Mouse (Mus musculus) liver, embryonic 12.5 days (tissue): ENCODE data around the gene Asgr1. TPM values are rescaled to one million over a fixed set of nuclear protein-coding genes. Genes with fewer than 3 reads are reported as not detected.

Experiments used
- ATAC-seq: fragments of 200-750 bp; cut with Nextera tagmentation; 2 replicates; pipeline ENCODE4 v1.8.0; 2017; ENCODE audit warnings: moderate number of reproducible peaks, mild to moderate bottlenecking, moderate library complexity
- H3K27ac ChIP-seq: fragments of 300-500 bp; sonication (generic); 2 replicates; pipeline ENCODE4 v1.5.1; 2016; ENCODE audit warnings: mild to moderate bottlenecking
- H3K27me3 ChIP-seq: fragments of 300-500 bp; sonication (generic); replicated peaks from 2 replicates; pipeline ENCODE4 v1.6.1; 2016; ENCODE audit warnings: mild to moderate bottlenecking, moderate library complexity
- H3K36me3 ChIP-seq: fragments of 300-500 bp; sonication (generic); 2 replicates; pipeline ENCODE4 v1.6.1; 2016; ENCODE audit warnings: mild to moderate bottlenecking, moderate library complexity
- H3K4me1 ChIP-seq: fragments of 300-500 bp; sonication (generic); 2 replicates; pipeline ENCODE4 v1.6.1; 2016
- H3K4me2 ChIP-seq: fragments of 300-500 bp; sonication (generic); 2 replicates; pipeline ENCODE4 v1.6.1; 2016; ENCODE audit warnings: mild to moderate bottlenecking, moderate library complexity
- H3K4me3 ChIP-seq: fragments of 300-500 bp; sonication (generic); 2 replicates; pipeline ENCODE4 v1.5.1; 2016; ENCODE audit warnings: mild to moderate bottlenecking, moderate library complexity
- H3K9ac ChIP-seq: fragments of 300-500 bp; sonication (generic); 2 replicates; pipeline ENCODE4 v1.6.1; 2016; ENCODE audit warnings: mild to moderate bottlenecking, moderate library complexity
- H3K9me3 ChIP-seq: fragments of 300-500 bp; sonication (generic); replicated peaks from 2 replicates; pipeline ENCODE4 v1.6.1; 2016; ENCODE audit warnings: mild to moderate bottlenecking, moderate library complexity
- WGBS: fragments of 180-500 bp; shearing (Covaris S2); methylation state at CpG from one replicate; pipeline ENCODE4 v1.1.7; 2016; ENCODE audit not compliant: insufficient replicate concordance; 5-methylcytosine and 5-hydroxymethylcytosine counted together
- polyA plus RNA-seq: library from polyadenylated mRNA; unstranded; fragments of >200 nt; fragmentation: Nextera tagmentation; extraction: Ambion mirVana; gene quantifications from 2 replicates; pipeline ENCODE4 v1.2.1, GENCODE M21; 2016

The Asgr1 gene
- polyA plus RNA-seq, 1 experiment from 2014 or later = 0.63 TPM

- Histone ChIP-seq H3K4me2 (peak overlapping the region; percentile 54), H3K9me3 (no peaks in the 10 kb centered on the region), H3K4me3 (0 out of 2 replicates have a peak overlapping the region, but pooled peaks have one; percentile 4), H3K27me3 (peaks cover 51% of the 10 kb centered on the region), H3K9ac (no peak overlapping the region), H3K4me1 (peaks cover 55% of the 10 kb centered on the region), H3K27ac (no peak overlapping the region), H3K36me3 (peaks cover 26% of the 10 kb centered on the region)
- ATAC-seq = no peak
- WGBS = 25% methylated on average over 12 of the region's 12 CpGs
Measured at GRCm38 (mm10) chr11:70028401-70029129, 25.3 kb upstream of the Asgr1 start.

DNA sequence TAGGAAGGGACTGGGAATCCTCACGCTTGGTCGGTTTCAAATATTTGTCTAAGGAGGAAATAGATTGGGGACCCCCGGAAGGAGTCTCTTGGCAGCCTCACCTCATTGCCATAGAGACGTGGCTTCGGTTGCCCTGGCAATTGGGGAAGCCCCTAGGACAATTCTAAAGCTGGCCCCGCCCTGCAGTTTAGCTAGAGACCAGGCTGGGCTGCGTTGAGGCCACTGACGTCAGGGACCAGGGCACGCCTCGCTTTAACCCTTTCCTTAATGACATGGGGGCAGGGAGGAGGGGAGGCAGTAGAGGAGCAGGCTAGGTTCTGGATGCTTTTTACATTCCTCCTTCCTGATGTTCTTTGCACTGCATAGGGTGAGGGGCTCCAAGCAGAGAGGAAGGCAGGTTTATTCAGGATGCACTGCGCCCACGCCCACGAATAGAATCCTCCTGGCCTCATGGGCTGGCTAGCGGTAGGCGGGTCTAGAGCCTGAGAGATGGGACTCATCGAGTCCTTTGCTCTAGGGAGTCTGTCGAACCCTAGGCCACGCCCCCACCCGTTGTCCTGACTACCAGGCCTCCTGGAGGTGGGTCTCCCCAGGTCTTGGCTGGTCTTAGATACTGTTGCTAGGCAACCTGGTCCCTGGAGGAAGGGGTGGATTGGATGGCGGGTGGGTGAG is 24.6 kb upstream of the Asgr1 start:
- Histone ChIP-seq H3K27me3 (peaks cover 44% of the 10 kb centered on the region), H3K4me1 (peaks cover 48% of the 10 kb centered on the region), H3K9ac (0 out of 2 replicates have a peak overlapping the region, but pooled peaks have one; percentile 2), H3K4me3 (peak overlapping the region; percentile 10; the same call in 1 of the 2 replicates), H3K4me2 (peak overlapping the region; percentile 54), H3K9me3 (no peaks in the 10 kb centered on the region), H3K27ac (no peak overlapping the region), H3K36me3 (peaks cover 26% of the 10 kb centered on the region)
- 5% methylated on average over 20 of the region's 20 CpGs for WGBS
- peak; percentile 53 for ATAC-seq

GRCm38 (mm10) chr11:70029829-70030550 is 23.9 kb upstream of the Asgr1 start:
- H3K4me3 ChIP-seq = no peak overlapping the region

DNA sequence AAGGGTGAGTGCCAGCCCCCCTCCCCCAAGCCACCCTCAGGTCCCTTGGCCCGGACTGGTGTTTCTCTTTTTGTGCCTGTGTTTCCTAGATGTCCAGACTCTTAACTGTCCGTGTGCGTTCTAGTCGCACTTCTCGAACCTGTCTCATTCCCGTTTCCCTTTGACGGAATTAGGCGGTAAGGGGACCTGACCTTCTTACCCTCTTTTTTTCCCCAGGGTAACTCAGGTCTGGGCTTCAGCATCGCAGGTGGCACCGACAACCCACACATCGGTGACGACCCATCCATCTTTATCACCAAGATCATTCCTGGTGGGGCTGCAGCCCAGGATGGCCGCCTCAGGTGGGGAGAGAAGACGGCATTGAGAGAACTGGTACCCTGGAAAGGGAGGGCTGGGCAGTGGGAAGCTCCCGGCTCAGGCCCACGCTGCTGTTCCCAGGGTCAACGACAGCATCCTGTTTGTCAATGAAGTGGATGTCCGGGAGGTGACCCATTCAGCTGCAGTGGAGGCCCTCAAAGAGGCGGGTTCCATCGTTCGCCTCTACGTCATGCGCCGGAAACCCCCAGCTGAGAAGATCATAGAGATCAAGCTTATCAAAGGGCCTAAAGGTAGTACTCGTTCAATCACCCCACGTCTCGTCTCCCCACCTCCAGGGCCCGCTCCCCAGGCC is 23.1 kb upstream of the Asgr1 start:
- no peak overlapping the region for H3K27ac ChIP-seq
- ATAC-seq = no peak
- no peak overlapping the region for H3K9ac ChIP-seq
- peaks cover 45% of the 10 kb centered on the region for H3K4me1 ChIP-seq
- peaks cover 26% of the 10 kb centered on the region for H3K36me3 ChIP-seq
- WGBS = 84% methylated on average over 28 of the region's 28 CpGs
- no peak overlapping the region for H3K4me3 ChIP-seq
- no peak overlapping the region for H3K4me2 ChIP-seq
- H3K9me3 ChIP-seq = no peaks in the 10 kb centered on the region
- H3K27me3 ChIP-seq = peaks cover 29% of the 10 kb centered on the region

More at GRCm38 (mm10) chr11:70029829-70030550, 23.9 kb upstream of the Asgr1 start:
- Histone ChIP-seq H3K9me3 (no peaks in the 10 kb centered on the region), H3K27ac (no peak overlapping the region), H3K4me1 (peaks cover 45% of the 10 kb centered on the region), H3K4me2 (peak overlapping the region; percentile 54; the same call in 1 of the 2 replicates), H3K9ac (no peak overlapping the region), H3K36me3 (peaks cover 26% of the 10 kb centered on the region), H3K27me3 (peaks cover 37% of the 10 kb centered on the region)
- ATAC-seq = no peak
- 62% methylated on average over 11 of the region's 11 CpGs for WGBS

GRCm38 (mm10) chr11:70031321-70031670 is 22.6 kb upstream of the Asgr1 start:
- no peak overlapping the region for H3K27ac ChIP-seq
- no peak overlapping the region for H3K9ac ChIP-seq
- no peaks in the 10 kb centered on the region for H3K9me3 ChIP-seq
- no peak overlapping the region for H3K4me2 ChIP-seq
- no peak for ATAC-seq
- H3K36me3 ChIP-seq = peaks cover 26% of the 10 kb centered on the region
- H3K4me3 ChIP-seq = no peak overlapping the region
- H3K4me1 ChIP-seq = peaks cover 40% of the 10 kb centered on the region
- peaks cover 24% of the 10 kb centered on the region for H3K27me3 ChIP-seq
- 88% methylated on average over 11 of the region's 11 CpGs for WGBS

- ATAC-seq = no peak
- peaks cover 25% of the 10 kb centered on the region for H3K36me3 ChIP-seq
- H3K4me3 ChIP-seq = no peak overlapping the region
- peaks cover 4% of the 10 kb centered on the region; the same call in 1 of the 2 replicates for H3K4me1 ChIP-seq
- no peaks in the 10 kb centered on the region for H3K27me3 ChIP-seq
- H3K27ac ChIP-seq = no peak overlapping the region
- H3K9me3 ChIP-seq = no peaks in the 10 kb centered on the region
- no peak overlapping the region for H3K4me2 ChIP-seq
- no peak overlapping the region for H3K9ac ChIP-seq
- 51% methylated on average over 7 of the region's 7 CpGs for WGBS
Measured at GRCm38 (mm10) chr11:70038174-70038573, 15.7 kb upstream of the Asgr1 start.

- no peak overlapping the region for H3K4me2 ChIP-seq
- H3K4me1 ChIP-seq = peaks cover 4% of the 10 kb centered on the region; the same call in 1 of the 2 replicates
- 83% methylated on average over 10 of the region's 10 CpGs for WGBS
- peaks cover 23% of the 10 kb centered on the region for H3K36me3 ChIP-seq
- ATAC-seq = no peak
- no peaks in the 10 kb centered on the region for H3K27me3 ChIP-seq
- H3K27ac ChIP-seq = no peak overlapping the region
- H3K9ac ChIP-seq = no peak overlapping the region
- H3K4me3 ChIP-seq = no peak overlapping the region
- no peaks in the 10 kb centered on the region for H3K9me3 ChIP-seq
Measured at GRCm38 (mm10) chr11:70039631-70040030, 14.3 kb upstream of the Asgr1 start.

DNA sequence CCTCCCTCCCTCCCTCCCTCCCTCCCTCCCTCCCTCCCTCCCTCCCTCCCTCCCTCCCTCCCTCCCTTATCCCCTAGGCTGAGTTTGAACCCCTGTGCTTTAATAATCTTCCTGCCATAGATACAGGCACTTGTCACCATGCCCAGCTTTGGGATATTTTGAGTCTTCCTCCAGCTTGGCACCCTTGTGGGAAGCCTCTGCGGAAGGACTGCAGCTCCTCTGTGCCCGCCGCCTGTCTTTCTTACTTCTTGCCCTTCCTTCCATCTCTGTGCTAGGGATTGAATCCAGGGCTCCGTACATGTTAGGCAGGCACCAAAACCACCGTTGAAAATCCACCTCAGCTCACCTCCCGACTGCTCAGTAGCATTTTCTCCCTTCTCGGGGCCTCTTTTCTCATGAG is 13.7 kb upstream of the Asgr1 start:
- 70% methylated on average over 7 of the region's 7 CpGs for WGBS
- H3K4me3 ChIP-seq = no peak overlapping the region
- H3K36me3 ChIP-seq = peaks cover 27% of the 10 kb centered on the region
- H3K27me3 ChIP-seq = no peaks in the 10 kb centered on the region
- H3K4me1 ChIP-seq = peaks cover 4% of the 10 kb centered on the region; the same call in 1 of the 2 replicates
- H3K9me3 ChIP-seq = no peaks in the 10 kb centered on the region
- H3K4me2 ChIP-seq = no peak overlapping the region
- ATAC-seq = no peak
- no peak overlapping the region for H3K9ac ChIP-seq
- no peak overlapping the region for H3K27ac ChIP-seq

DNA sequence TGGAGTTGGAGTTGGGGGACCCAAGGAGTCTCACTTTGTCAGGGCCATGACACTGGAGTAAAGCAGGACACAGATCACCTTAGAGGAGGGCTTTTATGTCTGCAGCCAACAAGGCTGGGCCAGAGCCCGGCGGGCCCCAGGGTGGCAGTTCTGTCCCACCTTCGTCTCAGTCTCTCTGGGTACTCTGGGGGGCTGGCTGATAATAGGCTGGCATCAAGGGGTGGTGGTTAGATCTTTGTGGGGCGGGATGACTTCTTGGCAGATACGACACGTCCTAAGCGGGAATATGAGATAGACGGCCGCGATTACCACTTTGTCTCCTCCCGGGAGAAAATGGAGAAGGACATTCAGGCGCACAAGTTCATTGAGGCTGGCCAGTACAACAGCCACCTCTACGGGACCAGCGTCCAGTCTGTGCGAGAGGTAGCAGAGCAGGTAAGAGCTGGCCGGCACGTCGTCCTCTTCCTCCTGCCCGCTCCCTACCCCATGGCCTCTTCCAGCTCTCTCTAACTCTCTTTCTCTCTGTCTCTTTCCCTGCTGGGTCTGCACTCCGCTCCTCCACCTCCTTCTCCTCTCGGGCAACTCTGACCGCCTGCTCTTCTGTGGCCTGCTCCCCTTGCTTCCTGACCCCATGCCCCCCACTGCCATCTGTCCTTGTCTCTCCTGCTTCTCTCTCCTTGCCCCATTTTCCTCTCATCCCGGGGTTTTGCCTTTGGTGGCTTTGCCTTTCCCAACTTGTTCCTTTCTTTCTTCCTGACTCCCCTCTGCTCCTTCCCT is 11.4 kb upstream of the Asgr1 start:
- no peaks in the 10 kb centered on the region for H3K9me3 ChIP-seq
- no peak overlapping the region for H3K4me2 ChIP-seq
- H3K9ac ChIP-seq = no peak overlapping the region
- H3K4me1 ChIP-seq = peaks cover 4% of the 10 kb centered on the region; the same call in 1 of the 2 replicates
- no peak for ATAC-seq
- peaks cover 27% of the 10 kb centered on the region for H3K36me3 ChIP-seq
- no peak overlapping the region for H3K27ac ChIP-seq
- WGBS = 84% methylated on average over 23 of the region's 23 CpGs
- H3K27me3 ChIP-seq = no peaks in the 10 kb centered on the region
- no peak overlapping the region for H3K4me3 ChIP-seq

- 85% methylated on average over 7 of the region's 7 CpGs for WGBS
- peaks cover 27% of the 10 kb centered on the region for H3K36me3 ChIP-seq
- no peak for ATAC-seq
- no peak overlapping the region for H3K4me3 ChIP-seq
- no peak overlapping the region for H3K9ac ChIP-seq
- H3K27me3 ChIP-seq = no peaks in the 10 kb centered on the region
- H3K4me1 ChIP-seq = peaks cover 4% of the 10 kb centered on the region; the same call in 1 of the 2 replicates
- H3K27ac ChIP-seq = no peak overlapping the region
- no peak overlapping the region for H3K4me2 ChIP-seq
- H3K9me3 ChIP-seq = no peaks in the 10 kb centered on the region
Measured at GRCm38 (mm10) chr11:70043665-70044064, 10.2 kb upstream of the Asgr1 start.

- H3K36me3 ChIP-seq = peaks cover 21% of the 10 kb centered on the region
- WGBS = 60% methylated on average over 9 of the region's 9 CpGs
- H3K4me2 ChIP-seq = no peak overlapping the region
- H3K27ac ChIP-seq = no peak overlapping the region
- H3K9me3 ChIP-seq = no peaks in the 10 kb centered on the region
- no peaks in the 10 kb centered on the region for H3K27me3 ChIP-seq
- ATAC-seq = no peak
- no peak overlapping the region; the same call in 1 of the 2 replicates for H3K9ac ChIP-seq
- peaks cover 1% of the 10 kb centered on the region; the same call in 1 of the 2 replicates for H3K4me1 ChIP-seq
- H3K4me3 ChIP-seq = no peak overlapping the region
Measured at GRCm38 (mm10) chr11:70045435-70045834, 8.4 kb upstream of the Asgr1 start.
